Mouse (Mus musculus) cerebellum, postnatal 10 days (tissue): ENCODE results near the gene Acox2.

Experiments used
- DNase-seq, 2 experiments: peaks; one replicate each; pipeline ENCODE4 v3.0.0; 2021; ENCODE audit warnings: mixed read lengths in 2 of 2

Acox2 gene

DNA sequence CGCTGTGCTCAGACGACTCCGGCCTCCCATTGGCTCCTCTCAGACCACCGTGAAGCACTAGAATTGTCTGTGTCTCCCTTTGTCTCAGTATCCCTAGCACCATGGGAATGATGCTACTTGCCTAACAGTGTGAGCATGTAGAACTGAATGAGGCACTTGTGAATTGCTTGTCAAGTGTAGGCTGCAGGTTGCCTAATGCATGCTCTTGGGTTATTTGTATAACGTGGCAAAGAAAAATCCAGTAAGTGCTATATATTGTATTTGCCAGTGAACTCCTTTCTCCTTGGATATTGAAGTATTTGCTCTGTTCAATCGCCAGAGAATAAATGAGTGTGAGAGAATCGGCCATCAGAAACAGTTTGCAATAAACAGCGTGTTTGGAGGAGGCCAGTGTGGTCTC lies 12.3 kb downstream of the Acox2 start:
- no peak for DNase-seq

DNA sequence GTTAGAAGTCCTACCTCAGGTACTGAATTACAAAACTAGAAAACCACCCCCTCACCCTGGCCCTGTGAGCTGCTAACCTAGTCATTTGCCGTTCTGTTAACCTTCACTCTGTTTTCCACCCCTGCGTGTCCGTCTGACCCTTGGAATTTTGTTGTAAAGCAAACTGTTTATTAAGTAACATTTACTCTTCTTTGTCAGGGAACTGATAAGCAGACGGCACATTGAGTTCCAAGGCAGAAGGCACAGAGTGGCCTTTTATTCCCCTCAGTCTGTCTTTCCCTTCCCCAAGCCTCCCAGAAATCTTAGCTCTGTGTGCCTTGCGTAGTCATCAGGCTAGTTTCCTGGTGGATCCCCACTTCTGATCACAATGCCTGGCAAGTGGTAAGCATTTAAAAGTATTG lies 14.9 kb downstream of the Acox2 start:
- no peak for DNase-seq

DNA sequence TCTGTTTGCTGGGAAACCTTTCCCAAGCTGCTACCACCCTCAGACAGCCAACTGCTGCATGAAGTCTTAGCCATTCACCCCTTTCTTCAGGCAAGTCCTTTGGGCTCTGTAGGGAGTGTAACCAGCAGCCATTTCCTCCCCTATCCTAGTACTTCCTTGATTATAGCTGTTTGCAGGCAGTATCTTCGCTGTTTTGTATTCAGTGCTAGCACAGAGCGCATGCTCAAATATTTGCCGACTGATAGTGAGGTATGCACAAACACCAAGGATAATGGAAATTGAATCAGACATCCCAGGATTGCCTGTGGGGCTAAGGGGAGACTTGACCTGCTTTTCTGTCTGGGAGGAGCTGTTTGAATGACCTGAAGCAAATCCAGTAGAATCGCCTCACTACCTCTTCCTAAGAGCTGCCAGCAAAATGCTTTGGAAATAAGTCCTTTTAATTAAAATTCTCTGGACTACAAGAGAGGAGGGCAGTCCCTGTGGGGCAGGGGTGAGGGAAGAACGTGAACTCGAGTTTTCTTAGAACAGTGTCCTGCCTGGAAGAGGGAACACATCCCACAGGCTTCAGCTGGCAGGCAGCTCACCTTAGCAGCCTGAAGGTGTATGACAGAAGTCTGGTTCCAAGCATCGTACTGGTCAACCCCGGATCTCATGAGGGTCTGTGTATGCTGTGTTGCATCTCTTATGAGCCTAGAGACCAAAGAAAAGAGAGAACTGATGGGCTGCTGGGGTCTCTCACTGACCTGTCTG lies 15.8 kb downstream of the Acox2 start:
- DNase-seq, result no peak

- DNase-seq, result peak; percentile 70 to 72
Observed at GRCm38 (mm10) chr14:8242388-8242920, 16.7 kb downstream of the Acox2 start.

DNA sequence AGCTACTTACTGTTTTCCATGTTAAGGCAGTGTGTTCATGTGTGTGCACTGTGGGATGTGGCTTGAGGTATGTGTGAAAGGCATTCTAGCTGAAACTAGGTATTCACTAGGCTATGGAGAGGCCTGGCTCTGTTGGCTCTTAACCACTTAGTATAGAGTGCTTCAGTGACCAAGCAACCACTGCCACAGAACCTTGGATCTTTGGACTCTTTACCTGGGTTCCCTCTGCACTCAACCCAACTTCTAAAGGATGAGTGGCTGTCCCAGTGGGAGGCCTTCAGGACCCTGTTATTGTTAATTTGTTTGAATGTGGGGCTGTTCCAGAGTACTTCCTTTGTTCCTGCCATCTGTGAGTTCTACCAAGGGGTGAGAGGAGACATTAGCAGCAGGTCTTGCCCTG lies 17.3 kb downstream of the Acox2 start:
- DNase-seq, result no peak

GRCm38 (mm10) chr14:8233252-8233651 lies 25.9 kb downstream of the Acox2 start:
- no peak for DNase-seq

- DNase-seq, result no peak
Observed at GRCm38 (mm10) chr14:8232155-8232910, 26.8 kb downstream of the Acox2 start.

DNA sequence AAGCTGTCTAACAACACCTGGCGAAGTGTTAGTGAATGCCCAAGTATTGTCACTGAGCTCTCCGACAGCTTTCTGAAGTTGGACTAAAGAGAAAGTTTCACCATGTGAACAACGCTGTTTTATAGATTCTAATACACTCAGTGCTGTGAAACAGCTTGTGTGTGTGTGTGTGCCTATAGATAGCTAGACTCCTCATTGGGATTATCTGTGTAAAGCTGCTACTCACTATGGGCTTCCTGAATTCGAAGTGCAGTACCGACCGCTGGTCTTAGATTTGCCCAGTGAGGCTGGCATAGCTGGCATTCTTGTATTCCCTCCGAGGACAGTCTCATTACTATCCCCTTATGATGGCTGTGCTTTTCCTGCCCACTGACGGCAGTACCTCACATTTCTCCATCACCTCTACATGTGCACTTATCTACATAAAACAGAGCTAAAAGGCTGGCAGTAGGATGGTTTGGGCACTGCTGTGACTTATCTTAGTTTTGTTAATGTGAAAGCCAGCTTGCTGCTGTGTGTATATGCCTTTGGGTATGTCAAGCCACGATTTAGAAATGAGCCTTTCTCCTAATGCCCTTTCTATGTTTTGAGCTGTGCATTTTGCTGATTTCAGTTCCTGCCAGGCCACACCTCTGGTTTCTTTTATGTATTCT lies 29.7 kb downstream of the Acox2 start:
- DNase-seq, result no peak

DNA sequence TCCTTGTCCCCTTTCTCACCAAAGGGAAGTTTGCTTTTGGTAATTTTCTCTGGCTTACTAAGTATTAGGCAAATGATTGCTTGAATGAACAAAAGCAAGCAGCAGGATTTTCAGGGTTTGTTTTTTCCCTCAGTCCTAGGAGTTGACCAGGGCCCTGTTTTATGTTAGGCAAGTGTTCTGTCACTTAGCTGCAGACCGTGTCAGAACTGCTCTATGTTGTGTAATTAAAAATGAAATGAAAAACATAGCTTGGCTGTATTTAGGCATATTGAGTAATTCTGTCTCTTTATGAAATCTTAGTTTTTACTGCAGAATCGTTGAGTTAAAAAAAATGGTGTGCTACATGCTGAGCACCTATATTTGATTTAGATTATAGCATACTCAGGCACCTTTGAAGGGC lies 34.3 kb downstream of the Acox2 start:
- no peak for DNase-seq

DNA sequence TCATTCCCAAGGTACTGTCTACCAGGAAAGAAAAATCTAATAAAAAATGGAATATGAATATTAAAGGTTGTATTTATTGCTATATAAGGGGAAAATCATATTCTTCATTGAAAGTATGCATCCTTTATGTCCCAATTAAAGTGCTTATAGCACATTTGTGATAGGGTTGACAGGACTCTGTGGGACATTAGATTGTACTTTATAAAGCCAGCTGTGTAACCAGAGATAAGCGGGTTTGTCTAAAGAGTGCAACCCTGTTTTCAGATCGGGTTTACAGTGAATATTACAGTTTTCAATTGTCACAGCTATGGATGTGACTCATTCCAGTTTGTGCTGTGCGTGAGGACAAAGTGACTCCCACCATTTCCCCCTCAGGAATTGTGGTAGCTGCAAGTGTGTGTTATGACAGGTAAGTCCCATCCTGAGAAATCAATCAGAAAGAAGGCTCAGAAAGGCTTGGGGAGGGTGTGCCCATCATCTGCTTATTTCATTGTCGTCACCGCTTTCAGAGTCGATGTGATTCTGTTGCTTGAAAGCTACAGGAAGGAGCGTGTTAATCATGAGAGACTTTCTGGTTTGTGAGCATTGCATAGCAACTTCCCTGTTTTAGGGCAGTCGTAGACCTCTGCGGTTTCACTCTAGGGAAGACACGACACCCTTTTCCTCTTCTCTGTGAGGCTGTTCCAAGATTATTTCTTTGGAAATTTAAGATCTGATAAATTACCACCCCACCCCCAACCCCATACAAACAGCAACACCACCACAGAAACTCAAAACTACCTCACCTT lies 35.5 kb downstream of the Acox2 start:
- no peak for DNase-seq

DNA sequence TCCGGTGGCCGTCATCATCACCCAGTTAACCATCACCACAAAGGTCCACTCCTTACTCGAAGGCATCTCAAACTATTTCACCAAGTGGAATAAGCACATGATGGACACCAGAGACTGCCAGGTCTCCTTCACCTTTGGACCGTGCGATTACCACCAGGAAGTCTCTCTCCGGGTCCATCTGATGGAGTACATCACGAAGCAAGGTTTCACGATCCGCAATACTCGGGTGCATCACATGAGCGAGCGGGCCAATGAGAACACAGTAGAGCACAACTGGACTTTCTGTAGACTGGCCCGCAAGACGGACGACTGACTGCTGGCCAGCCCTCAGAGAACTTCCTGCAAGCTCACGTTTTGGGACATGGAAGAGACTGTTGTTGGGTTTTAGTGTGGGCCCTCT lies 36.6 kb downstream of the Acox2 start:
- no peak for DNase-seq

DNA sequence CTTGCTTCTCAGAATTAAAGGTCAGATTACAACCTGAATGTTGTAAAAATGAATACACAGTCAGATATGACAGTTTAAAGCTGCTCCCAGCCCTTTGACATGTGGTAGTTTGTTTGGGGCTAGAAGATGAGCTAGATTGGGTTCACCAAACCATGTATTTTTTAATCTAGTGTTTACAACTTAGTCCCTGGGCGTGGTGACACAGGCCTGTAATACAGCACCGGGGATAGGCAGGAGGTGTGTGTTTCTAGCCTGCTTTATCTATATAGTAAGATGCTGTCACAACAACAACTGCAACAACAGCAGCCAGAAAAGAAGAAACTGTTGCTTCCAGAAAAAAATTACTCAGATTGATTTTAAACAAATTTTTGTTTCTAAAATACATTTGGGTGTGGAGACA lies 38.2 kb downstream of the Acox2 start:
- DNase-seq, result no peak

- DNase-seq, result peak; percentile 56 to 67
Observed at GRCm38 (mm10) chr14:8220306-8220705, 38.8 kb downstream of the Acox2 start.

DNA sequence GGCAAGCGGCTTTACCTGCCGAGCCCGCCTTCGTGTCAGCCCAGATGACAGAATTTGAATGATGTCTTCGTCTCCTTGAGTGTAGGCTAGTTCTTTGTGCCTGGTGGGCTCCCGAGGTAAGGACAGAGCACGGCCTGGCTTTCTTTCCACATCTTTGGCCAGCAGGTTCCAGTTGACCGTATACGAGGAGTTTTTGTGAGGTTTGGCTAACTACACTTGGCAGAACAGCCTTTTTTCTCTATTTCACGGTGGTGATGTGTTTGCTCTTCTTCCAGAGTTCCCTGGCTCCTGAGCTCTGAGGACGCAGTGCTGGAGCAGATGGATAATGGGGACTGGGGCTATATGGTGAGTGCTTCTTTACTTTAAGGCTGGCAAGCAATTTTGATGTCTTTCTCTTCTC lies 39.3 kb downstream of the Acox2 start:
- peak in 1 of 2 experiments; percentile 20 for DNase-seq

DNA sequence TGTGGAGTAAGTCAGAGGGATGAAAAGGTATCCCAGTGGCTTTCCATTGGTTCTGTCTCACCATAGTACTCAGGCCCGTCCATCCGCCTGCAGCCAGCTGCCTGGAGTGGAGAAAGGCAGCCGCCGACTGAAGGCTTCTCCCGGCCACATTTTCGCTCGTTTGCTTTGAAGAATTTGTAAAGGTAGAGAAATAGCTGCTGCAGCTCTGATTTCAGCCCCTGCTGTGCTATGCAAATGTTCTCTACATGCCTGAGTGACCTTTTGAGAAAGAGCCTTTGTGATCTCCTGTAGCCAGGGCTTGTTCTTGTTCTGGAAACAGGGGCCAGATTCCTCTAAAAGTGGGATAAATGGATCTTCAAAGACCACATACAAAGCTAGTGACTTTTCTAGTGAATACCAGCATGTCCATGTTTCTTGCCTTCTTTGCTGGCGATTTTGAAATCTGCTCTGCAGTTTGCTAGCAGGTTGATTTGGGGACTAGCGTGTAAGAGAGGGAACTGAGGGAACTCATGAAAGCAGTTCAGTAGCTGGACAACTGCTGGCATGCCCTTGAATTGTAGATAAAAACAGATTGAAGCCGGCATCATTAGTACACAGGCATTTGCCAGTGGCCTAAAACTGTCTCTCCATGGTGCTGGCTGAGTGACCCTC lies 40.3 kb downstream of the Acox2 start:
- peak; percentile 66 to 68 for DNase-seq

GRCm38 (mm10) chr14:8218238-8218637 lies 40.9 kb downstream of the Acox2 start:
- peak; percentile 48 to 58 for DNase-seq

- DNase-seq, result no peak
Observed at GRCm38 (mm10) chr14:8216100-8216499, 43.1 kb downstream of the Acox2 start.

- peak; percentile 38 to 39 for DNase-seq
Observed at GRCm38 (mm10) chr14:8215208-8215778, 43.9 kb downstream of the Acox2 start.

DNA sequence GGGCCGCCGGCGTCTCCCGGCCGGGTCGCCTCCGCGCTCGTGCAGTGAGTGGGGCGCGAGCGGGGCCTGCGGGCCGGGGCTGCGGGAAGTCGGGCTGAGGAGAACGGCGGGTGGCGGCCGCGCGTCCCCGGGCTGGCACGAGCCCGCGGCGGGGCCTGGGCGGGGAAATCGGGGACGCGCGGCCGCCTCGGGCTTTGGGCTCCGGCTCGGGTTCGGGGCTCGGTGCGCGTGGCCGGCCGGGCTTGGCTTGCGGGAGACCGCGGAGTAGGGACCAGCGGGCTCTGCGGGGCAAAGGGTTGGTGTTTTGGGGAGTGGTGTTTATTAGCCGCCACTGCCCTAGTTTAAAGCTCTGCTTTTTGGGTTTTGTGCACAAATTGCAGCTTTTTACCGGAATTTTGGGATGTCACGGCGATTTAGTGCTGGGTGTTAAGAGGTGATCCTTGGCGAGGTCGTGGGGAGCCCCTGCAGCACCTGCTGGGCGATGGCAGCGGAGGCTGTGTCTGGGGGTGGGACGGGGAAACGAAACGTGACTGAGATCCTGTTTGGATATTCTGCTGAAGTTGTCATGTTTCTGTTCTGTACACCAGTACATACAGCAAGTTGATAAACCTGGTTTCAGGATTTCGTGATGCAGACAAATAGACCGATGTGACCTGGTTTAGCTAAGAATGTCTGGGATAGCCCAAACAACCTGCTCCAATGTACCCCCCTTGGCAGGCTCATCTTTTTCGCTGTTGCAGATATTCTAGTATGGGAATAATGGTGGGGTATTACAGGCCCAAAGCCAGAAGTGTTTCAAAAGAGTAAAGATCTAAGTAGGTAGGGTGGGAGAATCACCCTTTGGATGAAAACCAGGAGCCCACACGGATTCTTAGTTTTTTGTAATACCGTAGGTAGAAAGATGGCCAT lies 44.6 kb downstream of the Acox2 start:
- peak; percentile 89 to 91 for DNase-seq

- peak; percentile 100 for DNase-seq
Observed at GRCm38 (mm10) chr14:8213803-8214224, 45.3 kb downstream of the Acox2 start, which contains the start of gene Kctd6. Kctd6 (plus strand) TSS chr14:8214140.

DNA sequence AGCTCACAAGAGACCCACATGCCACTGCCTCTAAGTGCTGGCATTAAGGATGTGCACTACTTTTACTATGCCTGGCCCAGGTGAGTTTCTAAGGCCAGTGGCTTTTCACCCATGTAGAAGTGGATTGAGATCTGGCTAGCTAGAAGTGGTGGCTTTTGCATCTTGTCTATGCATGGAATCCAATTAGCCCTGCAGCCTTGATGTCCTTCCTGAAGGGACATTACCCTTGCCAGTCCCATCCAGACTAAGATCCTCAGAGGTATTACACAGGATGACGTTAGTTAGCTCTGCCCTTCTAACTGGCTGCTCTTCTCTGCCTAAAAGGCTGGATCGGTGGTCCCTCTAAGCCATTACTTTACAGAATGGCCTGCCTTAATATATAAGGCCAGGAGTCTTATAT lies 46.2 kb downstream of the Acox2 start:
- DNase-seq, result no peak
